Mouse (Mus musculus) limb, embryonic 15.5 days (tissue): ENCODE measurements around the gene Ascl5. TPM values are rescaled to one million over a fixed set of nuclear protein-coding genes. Genes with fewer than 3 reads are reported as not detected.

ENCODE experiments used
- ATAC-seq: fragments of 200-750 bp; cut with Nextera tagmentation; 2 replicates; pipeline ENCODE4 v1.8.0; 2017; ENCODE audit warnings: low read depth, moderate TSS enrichment; ENCODE audit not compliant: insufficient number of reproducible peaks, low FRiP score, low TSS enrichment
- H3K27ac ChIP-seq: fragments of 300-500 bp; sonication (generic); 2 replicates; pipeline ENCODE4 v1.5.1; 2015; ENCODE audit warnings: moderate library complexity, mild to moderate bottlenecking, inconsistent platforms
- H3K27me3 ChIP-seq: fragments of 300-500 bp; sonication (generic); 2 replicates; pipeline ENCODE4 v1.6.1; 2015; ENCODE audit warnings: inconsistent platforms
- H3K36me3 ChIP-seq: fragments of 300-500 bp; sonication (generic); 2 replicates; pipeline ENCODE4 v1.6.1; 2015; ENCODE audit warnings: inconsistent platforms
- H3K4me1 ChIP-seq: fragments of 300-500 bp; sonication (generic); 2 replicates; pipeline ENCODE4 v1.6.1; 2015; ENCODE audit warnings: inconsistent platforms
- H3K4me2 ChIP-seq: fragments of 300-500 bp; sonication (generic); 2 replicates; pipeline ENCODE4 v1.6.1; 2015; ENCODE audit warnings: mild to moderate bottlenecking, inconsistent platforms
- H3K4me3 ChIP-seq: fragments of 300-500 bp; sonication (generic); 2 replicates; pipeline ENCODE4 v1.5.1; 2015; ENCODE audit warnings: mild to moderate bottlenecking, inconsistent platforms
- H3K9ac ChIP-seq: fragments of 300-500 bp; sonication (generic); 2 replicates; pipeline ENCODE4 v1.6.1; 2015; ENCODE audit warnings: inconsistent platforms
- H3K9me3 ChIP-seq: fragments of 300-500 bp; sonication (generic); 2 replicates; pipeline ENCODE4 v1.6.1; 2016; ENCODE audit warnings: inconsistent platforms
- WGBS: fragments of 180-500 bp; shearing (Covaris S2); methylation state at CpG from one replicate; pipeline ENCODE4 v1.1.7; 2015; 5-methylcytosine and 5-hydroxymethylcytosine counted together
- polyA plus RNA-seq: library from polyadenylated mRNA; unstranded; fragments of >200 nt; fragmentation: Nextera tagmentation; extraction: Ambion mirVana; gene quantifications from 2 replicates; pipeline ENCODE4 v1.2.1, GENCODE M21; 2015

Gene Ascl5
- polyA plus RNA-seq, 1 experiment from 2014 or later, result not detected

DNA sequence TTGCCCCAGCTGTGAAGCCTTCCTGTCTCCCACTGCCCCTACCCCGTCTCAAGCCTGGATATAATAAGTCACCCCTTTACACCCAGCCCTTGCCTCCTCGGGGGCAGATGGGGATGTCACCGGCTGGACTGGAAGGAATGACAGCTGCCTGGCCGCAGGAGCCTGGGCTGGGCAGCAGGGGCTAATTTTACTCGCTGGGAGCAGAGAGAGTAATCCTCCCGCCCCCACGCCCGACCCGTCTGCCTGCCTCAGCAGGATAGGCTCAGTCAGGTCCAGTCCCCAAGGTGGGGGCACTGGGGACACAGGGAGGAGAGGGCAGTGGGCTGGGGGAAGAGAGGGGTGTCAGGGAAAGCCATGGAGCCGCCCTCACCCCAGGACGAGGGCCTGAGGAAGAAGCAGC is 1.9 kb downstream of the Ascl5 start, which contains the start of gene Cacna1s:
Cacna1s (plus strand) TSS at position 204 of the 400 bp plus-strand sequence.
- H3K27me3 ChIP-seq, result peaks cover 44% of the 10 kb centered on the region
- no peak within 1 kb of the TSS for H3K9ac ChIP-seq
- H3K27ac ChIP-seq, result no peak within 1 kb of the TSS; the same call in 1 of the 2 replicates
- no peaks in the 10 kb centered on the region for H3K9me3 ChIP-seq
- H3K4me3 ChIP-seq, result no peak within 1 kb of the TSS
- no peak within 1 kb of the TSS for H3K4me2 ChIP-seq
- WGBS, result 45% methylated on average over 11 of the region's 11 CpGs
- ATAC-seq, result peak; percentile 46; the same call in 1 of the 2 replicates
- H3K36me3 ChIP-seq, result no peaks in the 10 kb centered on the region
- H3K4me1 ChIP-seq, result peaks cover 10% of the 10 kb centered on the region

DNA sequence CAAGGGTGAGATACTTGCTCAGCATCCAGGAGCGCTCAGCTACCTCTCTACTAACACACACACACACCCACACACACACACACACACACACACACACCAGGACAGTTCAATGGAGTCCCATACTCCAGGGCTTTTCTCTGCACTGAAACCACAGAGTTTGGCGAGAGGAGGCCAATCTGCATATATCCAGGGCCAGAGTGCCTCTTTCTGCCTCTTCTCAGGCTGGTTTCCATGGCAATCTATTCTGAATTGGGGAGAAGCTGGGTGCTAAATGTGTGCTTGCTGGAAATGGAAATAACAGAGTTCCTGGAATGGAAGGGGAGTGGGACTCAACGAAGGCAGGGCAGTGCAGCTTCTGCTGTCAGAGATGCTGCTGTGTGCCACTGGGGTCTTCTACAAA is 5.2 kb downstream of the Ascl5 start:
- Histone ChIP-seq H3K4me2 (no peak overlapping the region), H3K9me3 (no peaks in the 10 kb centered on the region), H3K36me3 (no peaks in the 10 kb centered on the region), H3K4me3 (no peak overlapping the region), H3K4me1 (peaks cover 7% of the 10 kb centered on the region), H3K27me3 (peaks cover 20% of the 10 kb centered on the region), H3K27ac (no peak overlapping the region), H3K9ac (no peak overlapping the region)
- no peak for ATAC-seq
- WGBS, result 75% methylated on average over 3 of the region's 3 CpGs

DNA sequence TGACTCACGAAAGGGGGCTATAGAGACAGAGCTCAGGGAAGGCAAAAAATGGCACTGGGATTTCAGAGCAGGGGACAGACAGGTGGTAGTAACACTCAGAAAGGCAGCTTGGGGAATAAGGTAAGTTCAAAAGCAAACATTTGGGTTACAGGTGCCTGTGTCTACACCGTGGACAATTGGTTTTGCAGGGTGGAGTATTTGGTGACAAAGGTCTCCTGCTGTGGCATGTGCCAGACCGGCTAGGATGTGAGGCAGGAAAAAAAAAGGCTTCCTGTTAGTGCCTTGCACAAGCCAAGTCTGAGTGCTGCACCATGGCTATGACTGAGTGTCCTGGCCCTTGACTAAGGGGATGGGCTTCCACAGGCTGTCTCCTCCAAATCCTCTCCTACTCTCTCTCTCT is 8.0 kb downstream of the Ascl5 start:
- no peaks in the 10 kb centered on the region for H3K4me1 ChIP-seq
- H3K9ac ChIP-seq, result no peak overlapping the region
- no peak overlapping the region for H3K4me3 ChIP-seq
- no peak for ATAC-seq
- H3K36me3 ChIP-seq, result no peaks in the 10 kb centered on the region
- H3K27ac ChIP-seq, result no peak overlapping the region
- WGBS, result 58% methylated on average over 3 of the region's 3 CpGs
- no peaks in the 10 kb centered on the region for H3K27me3 ChIP-seq
- no peaks in the 10 kb centered on the region for H3K9me3 ChIP-seq
- no peak overlapping the region for H3K4me2 ChIP-seq

DNA sequence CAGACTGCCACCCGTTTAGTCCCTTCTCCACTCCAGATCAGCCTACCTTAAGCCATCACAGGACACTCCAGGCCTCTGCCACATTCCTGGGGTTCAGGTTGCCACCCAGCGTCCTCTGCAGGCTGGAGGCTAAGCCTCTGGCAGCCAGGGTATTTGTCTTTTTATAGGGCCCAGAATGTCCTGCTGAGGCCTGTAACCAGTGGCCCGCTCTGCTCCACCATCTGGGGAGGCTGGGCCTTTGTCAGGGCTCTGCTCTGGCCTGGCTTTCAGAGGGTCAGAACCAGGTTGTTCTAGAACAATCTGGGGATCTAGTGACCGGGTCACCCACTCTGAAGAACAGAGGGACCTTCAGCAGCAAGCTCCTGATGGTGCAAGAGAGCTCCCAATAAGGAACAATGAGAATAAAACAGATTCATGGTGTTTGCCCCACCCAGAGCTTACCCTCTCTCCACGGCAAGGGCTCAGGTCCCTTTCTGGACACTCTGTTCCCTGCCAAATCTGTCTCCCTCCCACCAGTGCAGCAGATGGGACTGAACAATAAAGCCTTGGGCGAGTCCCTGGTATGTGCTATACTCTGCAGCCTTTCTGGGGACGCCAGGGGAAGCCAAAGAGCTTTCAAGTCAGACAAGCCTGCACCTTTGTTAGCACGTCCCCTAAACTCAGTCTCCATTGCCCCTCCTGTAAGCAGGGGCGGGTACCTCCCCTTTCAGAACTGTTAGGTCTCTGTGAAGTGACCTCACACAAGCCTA is 10.6 kb downstream of the Ascl5 start:
- no peaks in the 10 kb centered on the region for H3K36me3 ChIP-seq
- no peak overlapping the region for H3K4me2 ChIP-seq
- H3K4me1 ChIP-seq, result no peaks in the 10 kb centered on the region
- H3K9me3 ChIP-seq, result no peaks in the 10 kb centered on the region
- no peak overlapping the region for H3K27ac ChIP-seq
- no peak overlapping the region for H3K9ac ChIP-seq
- H3K4me3 ChIP-seq, result no peak overlapping the region
- 57% methylated on average over 9 of the region's 9 CpGs for WGBS
- ATAC-seq, result no peak
- H3K27me3 ChIP-seq, result no peaks in the 10 kb centered on the region

DNA sequence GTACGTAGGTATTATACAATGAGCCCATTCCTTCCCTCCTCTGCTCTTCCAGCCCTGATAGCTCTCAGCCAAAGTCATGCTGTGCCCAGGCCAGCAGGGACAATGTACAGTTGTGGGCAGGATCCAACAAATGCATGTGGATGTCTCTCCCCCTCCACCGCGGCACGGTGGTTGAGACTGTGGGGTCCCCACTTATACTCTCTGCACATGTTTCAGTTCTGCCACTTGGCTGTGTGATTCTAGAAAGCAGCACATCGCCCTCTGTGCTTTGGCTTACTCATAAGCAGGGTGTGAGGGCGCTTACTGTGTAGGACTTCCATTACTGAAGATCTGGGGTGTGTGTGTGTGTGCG is 11.2 kb downstream of the Ascl5 start:
- no peaks in the 10 kb centered on the region for H3K36me3 ChIP-seq
- no peak overlapping the region for H3K4me2 ChIP-seq
- H3K27ac ChIP-seq, result no peak overlapping the region
- H3K4me3 ChIP-seq, result no peak overlapping the region
- no peaks in the 10 kb centered on the region for H3K4me1 ChIP-seq
- no peaks in the 10 kb centered on the region for H3K9me3 ChIP-seq
- ATAC-seq, result no peak
- 88% methylated on average over 7 of the region's 7 CpGs for whole genome bisulfite sequencing
- H3K9ac ChIP-seq, result no peak overlapping the region
- no peaks in the 10 kb centered on the region for H3K27me3 ChIP-seq

DNA sequence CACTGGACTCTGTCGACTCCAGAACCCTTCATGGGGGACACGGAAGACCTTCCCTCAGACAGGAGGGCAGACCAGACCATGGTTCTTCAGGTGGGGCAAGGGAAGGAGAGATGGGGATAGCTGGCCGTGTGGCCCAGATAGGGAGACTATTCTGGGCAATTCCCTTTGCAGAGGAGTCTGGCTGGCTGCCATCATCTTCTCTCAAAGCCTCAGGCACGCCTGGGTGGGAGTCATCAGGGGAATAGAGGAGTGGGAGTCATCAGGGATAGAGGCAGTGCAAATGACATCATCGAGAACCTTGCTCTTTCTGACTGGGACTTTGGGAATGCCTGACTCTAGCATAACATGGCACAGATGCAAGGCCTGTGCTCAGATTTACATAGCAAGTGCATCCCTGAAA is 13.4 kb downstream of the Ascl5 start:
- Histone ChIP-seq H3K36me3 (no peaks in the 10 kb centered on the region), H3K9ac (no peak overlapping the region), H3K9me3 (no peaks in the 10 kb centered on the region), H3K27me3 (no peaks in the 10 kb centered on the region), H3K4me3 (no peak overlapping the region), H3K4me2 (no peak overlapping the region), H3K27ac (no peak overlapping the region), H3K4me1 (no peaks in the 10 kb centered on the region)
- ATAC-seq, result no peak
- 65% methylated on average over 5 of the region's 5 CpGs for WGBS

DNA sequence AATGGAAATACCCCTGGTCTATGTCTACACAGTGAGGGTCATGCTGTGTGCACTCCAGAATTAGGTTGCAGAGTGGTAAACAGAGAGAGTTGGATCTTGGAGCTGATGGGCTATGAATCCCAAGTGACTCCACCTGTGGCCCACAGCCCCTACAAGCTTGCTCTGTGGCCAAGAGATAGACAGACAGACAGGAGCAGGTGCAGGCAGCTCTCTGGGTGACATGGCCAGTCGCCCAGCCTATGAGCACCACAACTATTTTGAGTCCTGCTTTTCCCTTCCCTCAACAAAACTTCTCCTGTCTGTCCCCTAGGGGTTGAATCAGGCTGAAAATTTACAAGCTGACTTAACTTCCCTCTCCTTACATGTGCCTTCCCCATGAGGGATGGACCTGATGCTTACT is 16.0 kb downstream of the Ascl5 start:
- H3K36me3 ChIP-seq, result no peaks in the 10 kb centered on the region
- ATAC-seq, result no peak

DNA sequence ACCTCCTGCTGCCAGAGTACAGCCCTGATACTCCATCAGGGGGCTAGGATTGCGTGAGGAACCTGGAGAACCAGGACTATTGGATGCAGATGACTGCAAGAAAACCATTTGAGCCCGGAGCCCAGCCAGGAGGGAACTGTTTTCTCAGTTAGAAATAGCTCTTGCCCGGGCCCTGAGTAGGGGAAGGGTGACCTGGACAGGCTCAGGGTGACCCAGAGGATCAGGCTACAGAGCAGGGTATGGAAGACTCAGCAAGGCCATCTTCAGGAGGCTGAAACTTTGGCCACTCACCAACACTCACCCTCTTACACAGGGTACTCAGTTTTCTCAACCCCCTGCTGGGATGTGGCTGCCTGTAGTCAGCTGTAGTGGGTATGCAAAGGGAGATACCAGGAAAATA is 17.0 kb downstream of the Ascl5 start:
- Histone ChIP-seq H3K9me3 (no peaks in the 10 kb centered on the region), H3K9ac (no peak overlapping the region), H3K36me3 (no peaks in the 10 kb centered on the region), H3K4me2 (no peak overlapping the region), H3K27ac (no peak overlapping the region), H3K4me3 (no peak overlapping the region), H3K4me1 (no peaks in the 10 kb centered on the region), H3K27me3 (no peaks in the 10 kb centered on the region)
- WGBS, result 66% methylated on average over 3 of the region's 3 CpGs
- ATAC-seq, result no peak

More for the DNA sequence above, 16.0 kb downstream of the Ascl5 start:
- WGBS, result 62% methylated on average over 1 of the region's 1 CpGs
- H3K4me1 ChIP-seq, result no peaks in the 10 kb centered on the region
- H3K4me3 ChIP-seq, result no peak overlapping the region
- H3K27ac ChIP-seq, result no peak overlapping the region
- H3K27me3 ChIP-seq, result no peaks in the 10 kb centered on the region
- H3K9ac ChIP-seq, result no peak overlapping the region
- H3K9me3 ChIP-seq, result no peaks in the 10 kb centered on the region
- H3K4me2 ChIP-seq, result no peak overlapping the region

DNA sequence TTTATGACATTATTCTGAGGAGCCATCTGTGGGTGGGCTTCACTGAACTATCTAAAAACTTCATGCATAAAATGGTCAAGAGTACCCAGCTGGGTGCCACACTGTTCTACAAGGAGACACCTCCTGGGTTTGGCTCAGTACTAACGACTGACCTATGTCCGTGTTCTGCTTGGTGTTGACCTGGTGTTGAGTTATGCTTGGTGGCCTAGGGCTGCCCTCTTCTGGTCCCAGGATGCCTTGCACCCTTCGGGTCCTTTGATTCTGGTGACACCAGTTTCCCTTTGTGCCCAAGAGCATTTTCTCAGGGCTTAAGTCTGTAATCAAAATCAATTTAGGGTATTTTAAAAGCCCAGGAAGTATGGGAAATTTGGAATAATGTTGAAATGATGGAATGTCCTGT is 25.5 kb downstream of the Ascl5 start:
- Histone ChIP-seq H3K4me2 (no peak overlapping the region), H3K4me1 (no peaks in the 10 kb centered on the region), H3K27ac (no peak overlapping the region), H3K36me3 (no peaks in the 10 kb centered on the region), H3K9me3 (no peaks in the 10 kb centered on the region), H3K27me3 (no peaks in the 10 kb centered on the region), H3K4me3 (no peak overlapping the region), H3K9ac (no peak overlapping the region)
- ATAC-seq, result no peak
- 10% methylated on average over 3 of the region's 3 CpGs for WGBS

DNA sequence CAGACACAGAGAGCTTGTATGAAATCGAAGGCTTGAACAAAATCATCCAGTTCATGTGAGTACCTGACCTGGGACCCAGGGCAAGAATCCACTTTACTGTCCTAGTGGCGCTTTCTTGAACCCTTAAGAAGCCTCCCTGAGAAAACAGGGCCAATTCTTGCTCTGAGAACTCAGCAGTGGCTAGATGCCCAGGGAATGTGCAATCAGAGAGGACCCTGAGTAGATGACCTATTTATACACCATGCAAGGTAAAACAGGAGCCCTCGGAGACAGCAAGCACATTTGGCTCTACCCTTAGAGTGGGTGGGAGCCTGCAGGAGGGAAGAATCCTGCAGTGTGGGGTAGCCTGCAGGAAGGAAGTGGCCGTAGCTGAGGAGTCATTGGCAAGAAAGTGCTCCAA is 27.1 kb downstream of the Ascl5 start:
- Histone ChIP-seq H3K4me2 (no peak overlapping the region), H3K4me1 (no peaks in the 10 kb centered on the region), H3K4me3 (no peak overlapping the region), H3K36me3 (no peaks in the 10 kb centered on the region), H3K27ac (no peak overlapping the region), H3K27me3 (no peaks in the 10 kb centered on the region), H3K9me3 (no peaks in the 10 kb centered on the region), H3K9ac (no peak overlapping the region)
- ATAC-seq, result no peak
- WGBS, result 54% methylated on average over 4 of the region's 4 CpGs

DNA sequence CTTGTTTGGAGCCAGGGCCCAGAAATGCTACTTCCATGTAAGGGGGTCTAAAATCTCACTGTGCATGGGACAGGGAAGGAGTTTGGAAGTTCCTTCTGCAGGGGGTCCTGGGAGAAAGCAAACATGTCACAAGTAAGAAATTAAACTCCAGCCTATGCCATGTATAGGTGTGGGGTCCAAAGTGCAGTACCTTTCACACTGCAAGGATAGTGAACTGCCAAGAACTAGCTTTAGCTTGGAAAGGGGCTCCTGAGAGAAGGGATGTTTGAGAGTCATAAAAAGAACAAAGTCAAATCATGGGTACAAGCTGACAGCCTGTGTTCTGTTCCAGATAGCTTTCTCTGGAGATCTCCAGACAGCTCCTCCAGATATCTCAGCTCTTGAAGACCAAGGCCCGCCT is 30.6 kb downstream of the Ascl5 start:
- WGBS, result 95% methylated on average over 1 of the region's 1 CpGs
- ATAC-seq, result no peak
- Histone ChIP-seq H3K9ac (no peak overlapping the region), H3K9me3 (no peaks in the 10 kb centered on the region), H3K27ac (peak overlapping the region; percentile 11; the same call in 1 of the 2 replicates), H3K27me3 (no peaks in the 10 kb centered on the region), H3K36me3 (no peaks in the 10 kb centered on the region), H3K4me3 (no peak overlapping the region), H3K4me1 (no peaks in the 10 kb centered on the region), H3K4me2 (no peak overlapping the region)

DNA sequence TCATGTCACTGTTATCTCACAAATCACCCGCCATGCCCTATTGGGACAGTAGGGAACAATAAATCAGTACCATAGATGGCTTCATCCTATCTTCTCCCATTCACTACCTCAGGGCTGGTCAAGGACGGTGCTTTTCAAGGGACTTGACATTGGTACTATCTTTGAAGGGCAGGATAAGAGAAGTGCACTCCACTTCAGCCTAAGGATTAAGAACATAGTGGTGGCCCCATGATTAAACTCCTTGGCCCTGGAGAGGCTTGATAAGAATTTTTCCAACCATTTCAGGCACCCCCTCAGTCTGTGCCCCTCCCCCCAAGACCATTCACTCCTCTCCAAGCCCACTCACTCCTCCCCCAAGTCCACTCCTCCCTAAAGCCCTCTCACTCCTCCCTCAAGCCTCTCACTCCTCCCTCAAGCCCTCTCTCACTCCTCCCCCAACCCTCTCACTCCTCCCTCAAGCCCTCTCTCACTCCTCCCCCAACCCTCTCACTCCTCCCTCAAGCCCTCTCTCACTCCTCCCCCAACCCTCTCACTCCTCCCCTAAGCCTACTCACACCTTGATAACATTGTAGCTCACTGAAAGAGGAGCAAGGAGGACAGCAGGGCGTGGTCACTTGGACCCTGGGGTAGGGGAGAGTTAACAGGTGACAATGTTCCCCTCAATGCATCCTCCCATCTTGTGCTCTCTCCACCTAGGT is 35.5 kb downstream of the Ascl5 start:
- Histone ChIP-seq H3K4me1 (no peaks in the 10 kb centered on the region), H3K9me3 (no peaks in the 10 kb centered on the region), H3K27me3 (no peaks in the 10 kb centered on the region), H3K4me3 (no peak overlapping the region), H3K36me3 (no peaks in the 10 kb centered on the region), H3K9ac (no peak overlapping the region), H3K27ac (no peak overlapping the region), H3K4me2 (no peak overlapping the region)
- WGBS, result 80% methylated on average over 3 of the region's 3 CpGs
- no peak for ATAC-seq
